Mouse (Mus musculus): ENCODE results near the gene Sp1.
A peak's percentile ranks its signal among the peaks of the same experiment; 100 is the strongest.

The Sp1 gene

DNA sequence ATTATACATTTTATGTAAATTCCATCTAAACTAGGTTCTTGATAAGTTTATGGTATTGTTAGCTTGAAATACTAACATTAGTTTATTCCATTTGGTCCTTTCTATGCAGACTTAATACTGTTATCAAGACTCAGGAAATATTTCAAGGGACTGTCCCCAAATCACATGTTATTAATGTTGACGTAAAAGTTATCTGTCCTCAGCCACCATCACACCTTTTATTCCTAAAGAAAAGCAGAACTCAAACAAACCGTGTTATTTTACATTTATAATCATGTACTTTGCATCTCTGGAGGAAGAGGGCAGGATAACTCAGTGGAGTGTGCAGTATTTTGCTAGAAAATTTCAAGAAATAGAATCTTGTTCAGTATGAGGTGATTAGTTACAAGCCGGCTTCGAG is 27.2 kb downstream of the Sp1 start:
- no peak for DNase-seq (ENCODE audit: low read depth, low spot score)

DNA sequence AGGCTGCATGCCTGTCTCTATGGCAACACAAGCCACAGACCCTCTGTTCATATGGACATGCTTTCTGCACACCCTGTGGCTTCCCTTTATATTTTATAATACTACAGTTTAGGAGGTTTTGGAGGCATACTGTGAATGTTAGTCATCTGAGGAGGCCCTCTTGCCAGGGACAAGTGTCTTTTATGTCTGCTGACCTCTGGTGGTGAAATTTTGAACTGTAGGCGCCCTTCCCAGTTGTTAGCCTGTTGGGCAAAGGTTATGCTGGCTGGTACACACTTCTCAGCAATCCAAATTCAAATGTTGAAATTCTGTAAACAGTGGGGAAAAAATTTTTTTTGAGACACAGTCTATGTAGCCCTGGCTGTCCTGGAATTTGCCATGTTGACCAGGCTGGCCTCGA is 36.5 kb downstream of the Sp1 start:
- peak; percentile 73 for DNase-seq (ENCODE audit: low read depth, low spot score)

DNA sequence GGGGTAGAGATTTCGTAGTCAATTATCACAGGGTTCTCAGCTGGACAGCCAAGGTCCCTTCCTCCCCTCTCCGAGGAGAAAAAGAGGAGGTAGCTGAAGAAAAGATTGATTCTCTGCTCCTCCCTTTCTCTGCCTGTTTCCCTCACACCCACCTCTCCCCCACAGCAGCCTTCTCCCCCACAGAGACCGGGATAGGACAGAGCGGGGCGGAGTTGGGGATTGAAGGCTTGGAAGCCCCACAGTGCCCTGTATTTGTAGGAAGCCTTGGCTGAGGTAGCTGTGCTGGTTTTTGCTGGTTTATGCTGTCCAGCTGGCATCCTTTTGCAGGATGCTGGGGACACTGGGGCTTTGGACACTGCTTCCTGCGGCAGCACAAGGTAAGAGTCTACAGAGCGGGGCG is 39.2 kb downstream of the Sp1 start, which contains the start of gene Amhr2:
Gene Amhr2 (plus strand): TSS at position 222 of the 400 bp plus-strand sequence.
- DNase-seq (ENCODE audit: low read depth, low spot score): no peak

DNA sequence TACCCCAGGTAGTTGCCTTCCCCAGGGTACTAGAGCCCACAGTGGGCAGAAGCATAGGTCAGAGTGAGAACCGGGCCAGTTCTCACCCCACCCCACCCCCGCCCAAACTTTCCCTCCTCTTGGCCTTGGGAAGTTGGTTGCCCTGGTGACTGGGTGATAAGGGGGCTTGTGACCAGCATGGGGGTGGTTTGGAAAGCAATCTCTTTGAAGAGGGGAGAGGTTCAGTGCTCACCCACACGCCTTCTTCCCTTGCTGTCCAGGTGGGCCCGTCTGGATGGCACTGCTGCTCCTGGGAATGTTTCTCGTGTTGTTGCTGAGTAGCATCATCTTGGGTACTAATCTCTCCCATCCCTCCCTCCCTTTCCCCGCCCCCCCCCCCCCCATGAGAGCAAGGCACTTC is 40.5 kb downstream of the Sp1 start:
- DNase-seq (ENCODE audit: low read depth, low spot score): no peak

DNA sequence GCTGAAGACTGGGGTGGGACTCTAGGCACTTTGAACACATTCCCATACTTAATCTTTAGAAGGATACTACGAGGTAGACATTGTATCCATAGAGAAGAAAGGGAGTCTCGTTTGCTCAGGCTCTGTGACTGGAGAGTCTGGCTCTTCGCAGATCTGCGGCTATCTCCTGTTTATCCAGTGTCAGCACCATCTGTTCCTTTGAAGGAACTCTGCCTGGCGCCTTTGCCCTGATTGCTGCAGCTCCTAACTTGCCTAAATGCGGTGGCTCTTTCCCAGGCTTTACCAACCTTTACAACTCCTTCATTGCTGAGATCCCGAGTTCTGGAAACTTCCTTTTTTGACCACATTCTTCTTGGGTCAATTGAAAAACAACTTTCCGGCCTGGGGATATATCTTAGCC is 43.4 kb downstream of the Sp1 start:
- no peak for DNase-seq (ENCODE audit: low read depth, low spot score)

DNA sequence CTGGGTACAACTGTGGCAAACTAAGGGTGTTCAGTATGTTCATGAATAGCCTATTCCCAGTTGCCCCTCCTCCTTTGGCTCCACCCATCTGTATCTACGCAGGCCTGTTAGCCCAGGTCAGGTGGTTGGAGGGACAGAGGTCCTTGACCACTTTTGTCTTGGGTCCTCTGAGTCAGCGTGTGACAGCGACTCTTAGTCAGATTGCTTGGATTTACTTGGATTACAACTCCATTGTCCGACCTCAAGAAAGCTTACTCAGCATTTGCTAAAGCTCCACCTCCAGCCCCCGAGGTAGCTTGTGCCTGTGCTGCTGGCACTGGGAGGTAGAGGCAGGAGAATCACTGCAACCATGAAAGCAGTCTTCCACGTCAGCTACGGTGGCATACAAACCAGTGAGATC is 45.0 kb downstream of the Sp1 start:
- no peak for DNase-seq (ENCODE audit: low read depth, low spot score)

DNA sequence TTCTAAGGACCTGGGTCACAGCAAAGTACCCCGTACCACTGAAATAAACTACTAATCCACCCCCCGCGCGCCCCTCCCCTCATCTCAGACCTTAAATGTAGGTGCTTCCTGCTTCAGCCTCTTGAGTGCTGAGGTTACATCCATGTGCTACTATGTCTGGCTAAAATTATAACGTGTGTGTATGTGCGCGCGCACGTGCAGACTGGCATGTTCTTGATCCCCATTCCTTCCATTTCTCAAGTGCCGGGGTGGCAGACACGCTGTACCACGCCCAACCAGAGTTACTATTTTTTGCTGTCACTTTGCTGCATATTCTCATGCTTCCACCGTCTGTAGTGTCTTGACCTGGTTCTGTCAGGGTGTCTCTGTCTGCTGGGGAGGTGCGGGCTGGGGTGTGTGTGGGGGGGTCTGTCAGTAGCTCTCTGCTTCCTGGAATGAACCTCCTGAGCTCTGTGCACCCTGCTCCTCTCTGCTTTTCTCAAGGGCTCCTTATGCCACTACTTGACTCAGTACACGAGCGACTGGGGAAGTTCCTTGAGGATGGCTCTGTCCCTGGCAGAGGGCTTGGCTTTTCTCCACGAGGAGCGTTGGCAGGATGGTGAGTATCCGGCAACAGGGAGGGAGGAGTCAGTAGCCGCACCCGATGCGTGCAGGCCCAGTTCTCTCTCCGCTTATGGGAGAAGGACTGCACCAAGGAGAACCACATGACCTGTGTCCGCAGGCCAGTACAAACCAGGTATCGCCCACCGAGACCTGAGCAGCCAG is 45.9 kb downstream of the Sp1 start:
- DNase-seq (ENCODE audit: low read depth, low spot score): no peak

DNA sequence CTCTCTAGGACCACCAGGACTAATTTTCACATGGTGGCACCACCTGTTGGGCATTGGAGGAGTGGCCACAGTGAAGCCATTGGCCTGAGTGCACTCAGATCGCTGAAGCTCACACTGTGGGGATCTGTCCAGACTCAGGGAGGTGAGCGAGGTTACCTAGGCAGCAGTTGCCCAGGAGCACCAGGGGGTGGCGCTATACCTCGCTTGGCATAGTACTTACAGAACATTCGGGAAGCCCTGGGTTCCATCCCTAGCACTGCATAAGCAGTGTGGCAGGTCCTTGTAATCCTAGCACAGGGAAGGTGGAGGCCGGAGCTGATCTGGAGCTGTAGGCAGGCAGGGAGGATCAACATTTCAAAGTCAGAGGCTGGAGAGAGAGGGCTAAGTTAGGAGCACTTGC is 50.0 kb downstream of the Sp1 start:
- DNase-seq (ENCODE audit: low read depth, low spot score): peak; percentile 68

DNA sequence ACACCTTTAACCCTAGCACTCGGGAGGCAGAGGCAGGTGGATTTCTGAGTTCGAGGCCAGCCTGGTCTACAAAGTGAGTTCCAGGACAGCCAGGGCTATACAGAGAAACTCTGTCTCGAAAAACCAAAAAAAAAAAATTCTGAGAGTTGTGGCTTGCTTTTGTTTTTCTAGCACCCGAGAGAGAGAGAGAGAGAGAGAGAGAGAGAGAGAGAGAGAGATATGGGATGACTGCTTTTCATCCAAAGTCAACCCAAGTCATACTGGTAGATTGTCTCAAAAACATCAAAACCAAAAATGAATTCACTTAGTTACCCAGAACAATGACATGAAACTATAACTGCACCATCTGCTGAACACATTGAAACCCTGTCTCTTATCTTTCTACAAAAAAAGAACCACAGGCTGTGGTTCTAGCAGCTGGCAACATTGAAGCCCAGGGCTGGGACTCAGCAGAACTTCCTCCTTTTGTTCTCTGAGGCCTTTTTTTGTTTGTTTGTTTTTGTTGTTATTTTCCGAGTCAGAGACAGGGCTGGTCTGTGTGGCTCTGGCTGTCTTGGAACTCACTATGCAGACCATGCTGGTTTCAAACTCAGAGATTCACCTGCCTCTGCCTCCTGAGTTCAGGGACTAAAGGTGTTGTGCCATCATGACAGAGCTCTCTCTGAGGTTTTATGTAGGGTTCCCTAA is 52.2 kb downstream of the Sp1 start:
- DNase-seq (ENCODE audit: low read depth, low spot score): peak; percentile 83

DNA sequence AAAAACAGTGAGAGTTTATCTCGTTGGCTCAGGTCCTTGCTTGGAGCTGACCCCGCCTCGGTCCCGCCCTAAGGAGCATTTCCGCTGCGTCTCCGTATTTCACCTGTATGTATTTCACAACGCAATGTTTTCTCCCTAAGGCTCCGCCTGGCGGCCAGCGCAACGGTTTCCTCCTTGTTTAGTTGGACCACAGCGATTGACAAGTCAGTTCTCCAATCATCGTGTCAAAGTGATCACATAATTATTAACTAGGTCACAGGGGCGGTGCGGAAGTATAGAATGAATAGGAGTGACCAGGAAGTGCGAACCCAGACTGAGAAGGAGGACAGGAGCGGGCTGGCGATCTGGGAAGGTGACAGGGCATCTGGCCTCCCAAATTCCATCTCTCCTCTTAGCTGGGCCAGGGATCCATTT is 53.0 kb downstream of the Sp1 start, which contains the start of gene Prr13:
Gene Prr13 (plus strand): TSS at position 125 of the 414 bp plus-strand sequence.
- DNase-seq (ENCODE audit: low read depth, low spot score): peak; percentile 99

DNA sequence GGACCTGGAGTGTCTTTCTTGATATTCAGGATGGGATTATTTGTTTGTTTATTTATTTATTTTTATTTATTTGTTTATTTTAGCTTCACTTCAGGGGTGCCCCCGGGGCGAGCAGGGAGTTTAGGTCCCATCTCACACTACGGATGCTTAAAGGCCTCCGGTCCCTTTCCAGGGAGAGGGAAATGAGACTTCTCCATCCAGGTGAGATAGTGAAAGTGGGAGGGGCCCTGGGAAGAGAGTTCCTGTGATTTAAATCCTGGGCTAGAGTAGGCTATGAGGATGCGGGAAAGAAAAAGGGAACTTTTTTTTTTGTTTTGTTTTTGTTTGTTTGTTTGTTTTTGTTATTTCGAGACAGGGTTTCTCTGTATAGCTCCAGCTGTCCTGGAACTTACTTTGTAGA is 53.4 kb downstream of the Sp1 start:
- no peak for DNase-seq (ENCODE audit: low read depth, low spot score)

DNA sequence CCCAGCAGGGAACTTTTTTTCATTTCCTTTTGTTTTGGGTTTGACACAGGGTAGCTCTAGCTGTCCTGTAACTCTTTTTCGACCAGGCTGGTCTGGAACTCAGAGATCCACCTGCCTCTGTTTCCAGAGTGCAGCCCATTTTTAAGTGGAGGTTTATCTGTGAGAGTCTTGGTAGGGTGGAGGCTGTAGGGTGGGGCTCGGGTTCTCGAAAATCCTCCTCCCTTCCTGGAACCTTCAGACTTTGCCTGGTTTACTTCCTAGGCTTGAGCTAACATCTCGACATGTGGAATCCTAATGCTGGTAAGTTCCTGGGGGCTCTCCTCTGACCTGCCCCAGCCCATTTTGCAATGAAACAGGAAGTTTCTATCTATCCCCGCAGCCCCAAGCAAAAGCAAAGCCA is 53.9 kb downstream of the Sp1 start:
- peak; percentile 44 for DNase-seq (ENCODE audit: low read depth, low spot score)

DNA sequence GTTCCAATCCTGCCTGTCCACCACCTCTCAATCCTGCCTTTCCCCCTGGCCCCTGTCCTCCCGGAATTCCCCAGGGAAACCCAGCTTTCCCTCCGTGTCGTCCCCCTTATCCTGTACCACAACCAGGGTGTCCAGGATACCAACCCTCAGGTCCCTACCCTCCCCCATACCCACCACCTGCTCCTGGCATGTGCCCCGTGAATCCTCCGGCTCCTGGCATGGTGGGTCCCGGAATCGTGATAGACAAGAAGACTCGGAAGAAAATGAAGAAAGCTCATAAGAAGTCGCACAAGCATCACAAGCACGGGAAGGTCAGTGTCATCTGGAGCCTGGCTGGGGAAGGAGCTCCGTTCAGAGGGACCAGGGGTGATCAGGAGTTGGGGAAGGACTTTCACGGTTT is 54.5 kb downstream of the Sp1 start:
- no peak for DNase-seq (ENCODE audit: low read depth, low spot score)

DNA sequence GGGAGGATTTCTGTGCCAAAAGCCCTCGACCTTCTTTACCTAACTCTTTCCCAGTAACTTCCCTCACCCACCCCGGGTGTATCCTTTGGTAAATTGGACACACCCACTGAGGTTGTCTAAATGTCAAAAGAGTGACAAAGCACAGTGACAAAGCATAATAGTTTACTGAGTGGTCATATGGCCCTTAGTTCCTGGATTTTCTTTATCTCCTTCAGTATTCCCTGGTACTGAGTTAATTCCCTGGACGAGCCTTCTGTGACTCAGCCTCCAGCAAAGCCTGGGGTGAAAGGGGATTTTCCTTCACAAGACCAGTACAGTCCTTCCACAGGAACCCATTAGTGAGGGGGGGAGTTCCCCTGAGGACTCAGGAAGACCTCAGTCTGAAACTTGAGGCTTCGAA is 55.0 kb downstream of the Sp1 start:
- DNase-seq (ENCODE audit: low read depth, low spot score): no peak

DNA sequence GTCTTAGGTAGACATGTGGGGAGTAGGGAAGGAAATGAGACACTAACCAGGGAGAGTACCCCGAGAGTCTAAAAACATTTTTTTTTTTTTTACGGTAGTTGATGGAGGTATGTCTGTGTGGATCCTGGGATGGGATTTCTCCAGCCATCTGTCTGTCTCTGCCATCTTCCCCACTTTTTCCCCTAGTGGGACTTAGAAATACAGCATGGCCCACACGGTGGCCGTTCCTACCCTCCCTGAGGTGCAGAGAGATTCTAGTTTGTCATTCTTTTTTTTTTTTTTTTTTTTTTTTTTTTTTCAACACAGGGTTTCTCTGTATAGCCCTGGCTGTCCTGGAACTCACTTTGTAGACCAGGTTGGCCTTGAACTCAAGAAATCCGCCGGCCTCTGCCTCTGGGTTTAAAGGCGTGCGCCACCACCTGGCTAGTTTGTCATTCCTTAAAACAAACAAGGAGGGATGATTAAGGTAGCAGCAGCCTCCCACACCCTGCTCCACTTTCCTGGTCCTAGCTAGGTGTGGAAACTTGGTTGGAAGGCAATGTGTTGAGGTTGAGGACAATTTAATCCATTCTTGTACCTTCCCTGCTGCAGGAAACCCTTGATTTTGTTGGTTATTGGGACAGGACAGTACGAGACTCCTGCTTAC is 55.6 kb downstream of the Sp1 start:
- no peak for DNase-seq (ENCODE audit: low read depth, low spot score)

DNA sequence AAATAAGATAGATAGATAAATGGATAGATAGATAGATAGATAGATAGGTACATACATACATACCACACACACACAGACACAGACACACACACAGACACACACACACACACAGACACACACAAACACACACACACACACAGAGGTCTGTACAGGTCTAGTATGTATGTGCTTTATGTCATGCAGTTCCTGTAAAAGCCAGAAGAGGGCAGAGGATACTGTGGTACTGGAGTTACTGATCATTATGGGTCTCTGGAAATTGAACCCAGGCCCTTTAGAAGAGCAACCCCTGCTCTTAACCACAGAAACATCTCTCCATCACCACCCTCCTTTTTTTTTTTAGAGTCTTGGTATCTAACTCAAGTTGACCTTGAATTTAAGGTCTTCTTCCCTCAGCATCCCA is 57.7 kb downstream of the Sp1 start:
- peak; percentile 60 for DNase-seq (ENCODE audit: low read depth, low spot score)

DNA sequence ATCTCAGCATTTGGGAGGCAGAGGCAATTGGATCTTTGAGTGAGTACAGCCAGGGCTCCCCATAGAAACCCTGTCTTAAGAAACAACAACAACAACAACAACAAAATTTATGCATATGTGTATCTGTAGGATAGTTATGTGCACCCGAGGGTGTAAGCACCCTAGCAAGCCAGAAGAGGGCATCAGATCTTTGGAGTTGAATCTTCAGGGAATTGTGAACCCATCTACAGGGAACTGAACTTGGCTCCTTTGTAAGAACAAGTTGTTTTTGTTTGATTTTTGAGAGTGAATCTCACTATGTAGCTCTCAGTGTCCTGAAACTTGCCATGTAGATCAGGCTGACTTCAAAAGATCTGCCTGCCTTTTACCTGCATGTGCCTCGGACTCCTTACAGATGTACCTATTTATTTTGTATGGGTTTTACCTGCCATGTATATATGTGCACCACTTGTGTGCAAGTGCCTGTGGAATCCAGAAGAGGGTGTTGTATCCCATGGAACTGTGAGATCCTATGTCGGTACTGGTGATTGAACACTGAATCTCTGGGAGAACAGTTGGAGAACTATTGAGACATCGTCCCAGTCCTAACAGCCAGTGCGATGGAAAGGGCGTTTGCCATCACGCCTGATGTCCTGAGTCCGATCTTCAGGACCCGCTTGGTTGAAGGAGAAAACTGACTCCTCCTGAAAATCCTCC is 62.9 kb downstream of the Sp1 start:
- no peak for DNase-seq (ENCODE audit: low read depth, low spot score)

DNA sequence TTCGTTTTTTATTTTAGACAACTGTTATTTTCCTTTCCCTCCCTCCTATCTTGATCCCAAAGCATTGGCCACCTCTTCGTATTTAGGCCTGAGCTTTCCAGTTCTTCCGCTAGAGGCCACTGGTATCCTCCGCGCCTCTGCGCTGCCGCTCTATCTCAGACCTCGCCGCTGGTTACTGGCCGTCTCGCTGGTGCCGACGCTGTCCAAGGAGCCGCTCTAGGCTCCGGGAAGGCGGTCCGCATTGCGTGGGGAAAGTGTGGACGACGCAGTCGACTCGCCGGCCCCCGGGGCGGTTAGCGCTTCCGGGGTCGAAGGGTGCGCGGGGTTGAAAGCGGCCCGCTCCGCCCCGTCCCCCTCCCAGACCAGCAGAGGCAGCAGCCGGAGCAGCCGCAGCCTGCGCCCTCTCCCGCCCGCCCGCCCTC is 64.3 kb downstream of the Sp1 start, which contains the start of gene Pcbp2:
Gene Pcbp2 (plus strand): TSS at position 357 of the 422 bp plus-strand sequence.
- DNase-seq (ENCODE audit: low read depth, low spot score): peak; percentile 97

DNA sequence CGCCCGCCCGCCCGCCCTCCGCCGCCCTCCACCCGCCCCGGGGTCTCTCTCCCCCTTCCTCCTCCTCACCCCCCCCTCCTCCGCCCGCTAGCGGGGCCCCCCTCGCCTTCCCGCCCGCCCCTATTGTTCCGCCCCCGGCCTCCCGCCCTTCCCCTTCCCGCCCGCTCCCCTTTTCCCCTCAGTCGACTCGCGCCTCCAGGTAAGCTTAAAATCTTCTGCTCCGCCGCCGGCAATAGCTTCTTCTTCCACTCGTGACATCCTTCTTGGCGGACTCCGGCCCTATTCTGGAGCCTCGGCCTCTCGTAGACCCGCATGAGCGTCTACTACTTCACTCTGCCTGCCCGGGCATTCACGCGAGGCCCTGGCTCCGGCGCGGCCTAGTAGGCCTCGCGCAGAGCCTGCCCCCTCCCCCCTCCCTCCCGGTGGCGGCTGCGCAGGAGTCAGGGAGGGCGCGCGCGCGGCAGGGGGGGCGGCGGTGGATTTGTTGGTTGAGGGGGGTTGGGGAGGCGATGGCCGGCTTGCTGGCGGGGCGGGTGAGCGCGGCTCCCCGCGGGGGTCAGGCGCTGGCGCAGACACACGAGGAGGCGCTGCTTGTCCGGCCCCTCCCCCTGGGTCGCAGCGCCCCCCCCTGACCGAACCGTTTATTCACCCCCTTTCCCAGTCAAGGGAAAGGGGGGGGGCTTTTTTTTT is 64.8 kb downstream of the Sp1 start:
- DNase-seq (ENCODE audit: low read depth, low spot score): peak; percentile 90

DNA sequence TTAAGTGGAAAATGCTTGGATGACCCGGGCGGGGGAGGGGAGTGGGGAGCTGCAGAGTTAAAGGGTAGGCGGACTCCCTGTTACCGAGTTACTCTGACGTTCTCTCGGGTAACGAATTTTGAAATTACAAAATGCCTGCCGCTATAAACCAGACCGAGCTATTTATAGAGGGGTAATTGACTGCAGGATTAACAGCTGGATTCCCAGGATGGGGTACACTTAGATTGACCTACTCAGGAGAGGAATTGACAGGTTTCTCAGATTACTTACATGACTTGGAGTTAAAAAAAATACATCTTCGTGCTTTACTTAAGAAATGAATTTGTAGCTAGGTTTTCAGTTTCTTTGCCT is 65.3 kb downstream of the Sp1 start:
- no peak for DNase-seq (ENCODE audit: low read depth, low spot score)

DNA sequence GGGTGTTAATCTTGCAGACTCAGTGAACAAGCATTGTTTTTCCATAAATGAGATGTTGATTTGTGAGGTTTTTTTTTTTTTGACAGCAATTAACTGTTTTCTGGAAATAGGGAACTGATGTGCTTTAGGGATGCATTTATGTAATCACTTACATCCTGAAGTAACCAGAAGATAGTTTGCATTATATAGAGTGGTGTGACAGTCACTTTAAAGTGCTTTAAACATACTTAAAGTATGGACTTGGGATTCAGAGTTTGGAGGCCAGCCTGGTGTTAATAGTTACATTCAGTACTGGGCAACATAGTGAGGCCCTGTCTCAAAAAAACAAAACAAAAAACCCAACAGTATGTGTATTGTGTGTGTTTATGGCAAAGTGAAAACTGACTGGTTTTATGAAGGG is 65.8 kb downstream of the Sp1 start:
- no peak for DNase-seq (ENCODE audit: low read depth, low spot score)
